Mouse (Mus musculus) forebrain, postnatal 0 days (tissue): ENCODE data around the gene Pigt. TPM values are rescaled to one million over a fixed set of nuclear protein-coding genes. Genes with fewer than 3 reads are reported as not detected.

ENCODE experiments used
- ATAC-seq: fragments of 200-750 bp; cut with Nextera tagmentation; 2 replicates; pipeline ENCODE4 v1.8.0; 2017; ENCODE audit warnings: mild to moderate bottlenecking, moderate library complexity
- DNase-seq: peaks from one replicate; pipeline ENCODE4 v3.0.0-alpha.2; 2015
- H3K27ac ChIP-seq: fragments of 300-500 bp; sonication (generic); 2 replicates; pipeline ENCODE4 v1.5.1; 2014; ENCODE audit warnings: low read depth, mild to moderate bottlenecking, antibody characterized with exemption, low read length, moderate library complexity, mixed read lengths
- H3K27me3 ChIP-seq: fragments of 300-500 bp; sonication (generic); 2 replicates; pipeline ENCODE4 v1.6.1; 2014; ENCODE audit warnings: mild to moderate bottlenecking, low read length, mixed read lengths; ENCODE audit not compliant: insufficient read depth
- H3K36me3 ChIP-seq: fragments of 300-500 bp; sonication (generic); 2 replicates; pipeline ENCODE4 v1.6.1; 2014; ENCODE audit warnings: mild to moderate bottlenecking, moderate library complexity; ENCODE audit not compliant: insufficient read depth
- H3K4me1 ChIP-seq: fragments of 300-500 bp; sonication (generic); 2 replicates; pipeline ENCODE4 v1.6.1; 2014; ENCODE audit warnings: antibody characterized with exemption; ENCODE audit not compliant: insufficient read depth
- H3K4me2 ChIP-seq: fragments of 300-500 bp; sonication (generic); 2 replicates; pipeline ENCODE4 v1.6.1; 2014; ENCODE audit warnings: low read depth, mild to moderate bottlenecking, moderate library complexity
- H3K4me3 ChIP-seq: fragments of 300-500 bp; sonication (generic); 2 replicates; pipeline ENCODE4 v1.5.1; 2014; ENCODE audit warnings: low read depth, low read length, mixed read lengths
- H3K9ac ChIP-seq: fragments of 300-500 bp; sonication (generic); 2 replicates; pipeline ENCODE4 v1.6.1; 2014; ENCODE audit warnings: mild to moderate bottlenecking
- H3K9me3 ChIP-seq: fragments of 300-500 bp; sonication (generic); 2 replicates; pipeline ENCODE4 v1.6.1; 2016; ENCODE audit warnings: low read length
- CTCF ChIP-seq: sonication (generic); IDR thresholded peaks from 2 replicates; pipeline ENCODE4 v1.5.1; 2016; ENCODE audit warnings: antibody characterized with exemption, control low read depth, low read depth
- WGBS: fragments of 180-500 bp; shearing (Covaris S2); extraction: QIAGEN DNeasy Blood & Tissue Kit; methylation state at CpG from one replicate; pipeline ENCODE4 v1.1.7; 2014; 5-methylcytosine and 5-hydroxymethylcytosine counted together
- polyA plus RNA-seq: library from polyadenylated mRNA; unstranded; fragments of >200 nt; fragmentation: Nextera tagmentation; extraction: Ambion mirVana; gene quantifications from 2 replicates; pipeline ENCODE4 v1.2.1, GENCODE M21; 2015
- total RNA-seq: library from RNA; depleted of rRNA; stranded (reverse); fragments of >200 nt; gene quantifications from 2 replicates; pipeline ENCODE4 v1.2.3, GENCODE M21; 2014

Gene Pigt
- total and polyA plus RNA-seq, 2 experiments from 2014 or later, result 77.6 to 93.8 TPM

DNA sequence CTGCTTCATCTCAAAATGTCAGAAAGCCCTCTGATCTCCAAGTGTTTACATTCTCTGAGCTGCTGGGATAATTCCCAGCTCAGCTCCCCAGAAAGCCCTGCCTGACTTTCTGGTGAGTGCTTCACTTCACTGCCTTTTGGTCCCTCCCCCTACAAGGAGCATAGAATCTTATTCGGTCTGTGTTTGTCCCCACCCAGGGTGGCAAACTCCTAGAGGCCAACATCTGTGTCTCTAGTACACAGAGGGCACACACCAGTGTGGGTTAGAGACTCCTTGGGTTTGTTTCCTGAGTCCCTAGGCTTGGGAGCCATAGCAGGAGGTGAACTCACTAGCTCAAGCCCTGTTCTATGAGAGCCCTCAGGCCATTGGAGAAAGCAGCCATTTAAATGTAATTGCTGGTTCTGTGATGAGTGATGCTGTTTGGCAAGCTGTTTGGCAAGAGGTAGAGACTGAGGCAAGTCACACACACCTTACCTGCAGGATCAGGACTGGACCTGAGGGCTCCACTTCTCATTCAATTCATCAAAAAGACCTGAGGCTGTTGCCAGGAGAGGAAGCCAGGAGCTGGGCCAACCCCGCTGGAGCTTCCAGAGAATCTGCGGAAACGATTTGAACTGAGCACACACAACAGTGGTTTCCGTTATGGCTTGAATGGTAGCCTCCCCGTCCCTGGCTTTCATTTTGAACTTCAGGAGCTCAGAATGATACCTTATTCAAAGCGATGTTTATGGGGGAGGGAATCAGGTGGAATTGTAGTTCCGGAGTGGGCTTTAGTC is 43.5 kb downstream of the Pigt start:
- Histone ChIP-seq H3K4me2 (no peak overlapping the region), H3K27ac (no peak overlapping the region), H3K9me3 (no peaks in the 10 kb centered on the region), H3K4me3 (no peak overlapping the region), H3K27me3 (no peaks in the 10 kb centered on the region), H3K4me1 (no peaks in the 10 kb centered on the region), H3K9ac (no peak overlapping the region), H3K36me3 (no peaks in the 10 kb centered on the region)
- DNase-seq (no peak), ATAC-seq (no peak)
- 36% methylated on average over 8 of the region's 8 CpGs for WGBS
- TF ChIP-seq CTCF, result no peak

DNA sequence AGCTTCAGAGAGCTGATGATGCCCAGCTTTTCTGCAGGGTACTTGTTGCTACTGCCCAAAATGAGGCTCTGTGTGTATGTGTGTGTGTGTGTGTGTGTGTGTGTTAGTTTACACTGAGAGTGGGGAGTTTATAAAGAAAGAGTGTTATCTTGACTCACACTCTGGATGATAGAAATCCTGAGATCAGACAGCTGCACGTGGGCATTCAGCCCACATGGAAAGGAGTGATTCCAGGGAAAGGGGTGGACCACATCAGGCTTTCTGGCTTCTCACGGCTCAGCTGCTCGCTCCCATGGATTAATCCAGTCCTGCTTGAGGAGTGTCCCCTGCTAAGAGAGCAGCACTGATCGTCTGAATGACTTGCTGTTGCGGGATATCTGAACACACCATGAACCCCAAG is 44.8 kb downstream of the Pigt start:
- ATAC-seq, result no peak
- Histone ChIP-seq H3K9me3 (no peaks in the 10 kb centered on the region), H3K4me2 (no peak overlapping the region), H3K36me3 (no peaks in the 10 kb centered on the region), H3K27me3 (no peaks in the 10 kb centered on the region), H3K4me1 (no peaks in the 10 kb centered on the region), H3K27ac (no peak overlapping the region), H3K9ac (no peak overlapping the region), H3K4me3 (no peak overlapping the region)
- no peak for TF ChIP-seq CTCF
- 71% methylated on average over 5 of the region's 5 CpGs for WGBS
- no peak for DNase-seq

DNA sequence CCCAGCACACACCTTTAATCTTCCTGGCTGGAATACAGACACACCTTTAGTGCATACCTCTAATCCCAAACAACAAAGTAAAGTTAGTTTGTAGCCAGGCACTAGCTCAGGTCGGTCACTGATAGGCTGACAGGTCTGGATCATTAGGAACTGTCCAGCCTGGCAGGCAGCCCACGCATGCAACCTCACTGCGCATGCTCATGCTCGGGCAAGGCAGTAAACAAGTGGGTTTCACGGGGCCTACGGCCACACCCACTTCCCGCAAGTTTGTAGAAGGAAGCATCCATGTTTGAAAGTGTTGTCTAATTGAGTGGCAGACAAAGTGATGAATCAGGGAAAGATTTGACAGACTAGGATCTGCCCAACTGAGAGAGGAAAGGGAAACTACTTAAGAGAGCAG is 45.3 kb downstream of the Pigt start:
- no peak for DNase-seq
- Histone ChIP-seq H3K4me3 (no peak overlapping the region), H3K36me3 (no peaks in the 10 kb centered on the region), H3K27ac (no peak overlapping the region), H3K27me3 (no peaks in the 10 kb centered on the region), H3K4me2 (no peak overlapping the region), H3K9ac (no peak overlapping the region), H3K4me1 (no peaks in the 10 kb centered on the region), H3K9me3 (no peaks in the 10 kb centered on the region)
- no peak for TF ChIP-seq CTCF
- WGBS, result 86% methylated on average over 7 of the region's 7 CpGs
- no peak for ATAC-seq

DNA sequence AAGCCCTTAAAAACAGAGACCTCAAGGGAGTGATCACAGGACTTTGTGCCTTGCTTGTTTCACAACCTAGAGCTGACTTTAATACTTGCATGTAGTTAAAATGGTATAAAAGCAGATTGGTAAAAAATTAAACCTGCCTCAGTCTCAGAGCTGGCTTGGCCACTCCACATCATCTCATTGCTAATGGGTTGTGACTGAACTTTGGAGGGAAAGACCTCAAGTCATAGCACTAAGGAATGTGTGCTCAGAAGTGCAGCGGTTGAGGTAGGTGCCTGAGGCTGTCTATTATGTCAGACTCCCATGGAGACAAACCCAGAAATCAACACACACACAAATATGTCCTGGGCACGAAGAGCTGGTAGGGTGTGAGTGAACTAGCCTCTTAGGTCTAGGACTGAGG is 46.4 kb downstream of the Pigt start:
- H3K4me3 ChIP-seq, result no peak overlapping the region
- no peak for TF ChIP-seq CTCF
- WGBS, result 70% methylated on average over 2 of the region's 2 CpGs
- H3K9me3 ChIP-seq, result no peaks in the 10 kb centered on the region
- ATAC-seq (no peak), DNase-seq (no peak)
- H3K36me3 ChIP-seq, result no peaks in the 10 kb centered on the region
- H3K27ac ChIP-seq, result no peak overlapping the region
- H3K4me2 ChIP-seq, result no peak overlapping the region
- no peak overlapping the region for H3K9ac ChIP-seq
- no peaks in the 10 kb centered on the region for H3K27me3 ChIP-seq
- H3K4me1 ChIP-seq, result no peaks in the 10 kb centered on the region

DNA sequence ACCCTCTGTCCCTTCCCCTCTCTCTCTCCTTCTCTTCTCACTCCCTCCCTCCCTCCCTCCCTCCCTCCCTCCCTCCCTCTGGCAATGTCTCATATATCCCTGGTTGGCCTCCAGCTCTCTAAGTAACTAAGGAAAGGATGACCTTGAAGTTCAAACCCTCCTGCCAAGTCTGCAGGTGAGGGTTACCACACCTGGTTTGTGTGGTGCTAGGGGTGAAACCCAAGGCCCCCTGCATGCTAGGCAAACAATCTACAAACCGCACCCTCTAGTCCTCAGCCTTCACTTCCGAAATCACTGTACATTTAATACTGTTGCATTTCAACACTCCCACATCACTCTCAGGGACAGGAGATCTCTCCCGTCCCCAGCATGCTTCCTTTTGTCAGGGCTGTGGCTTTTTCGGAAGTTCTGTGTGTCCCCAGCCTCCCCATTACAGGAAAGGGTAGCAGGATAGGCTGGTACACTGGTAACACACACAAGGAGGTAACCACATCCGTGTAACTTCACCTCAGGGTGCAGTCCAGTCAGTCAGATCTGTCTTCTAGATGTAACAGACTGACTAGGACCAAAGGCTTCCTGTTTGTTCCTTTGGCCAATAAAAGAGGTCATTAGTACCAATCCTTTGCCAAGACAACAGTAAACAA is 47.3 kb downstream of the Pigt start:
- Histone ChIP-seq H3K36me3 (no peaks in the 10 kb centered on the region), H3K27me3 (no peaks in the 10 kb centered on the region), H3K4me3 (no peak overlapping the region), H3K9me3 (no peaks in the 10 kb centered on the region), H3K27ac (no peak overlapping the region), H3K9ac (no peak overlapping the region), H3K4me2 (no peak overlapping the region), H3K4me1 (no peaks in the 10 kb centered on the region)
- ATAC-seq, result no peak
- WGBS, result 60% methylated on average over 5 of the region's 5 CpGs
- no peak for TF ChIP-seq CTCF
- no peak for DNase-seq

DNA sequence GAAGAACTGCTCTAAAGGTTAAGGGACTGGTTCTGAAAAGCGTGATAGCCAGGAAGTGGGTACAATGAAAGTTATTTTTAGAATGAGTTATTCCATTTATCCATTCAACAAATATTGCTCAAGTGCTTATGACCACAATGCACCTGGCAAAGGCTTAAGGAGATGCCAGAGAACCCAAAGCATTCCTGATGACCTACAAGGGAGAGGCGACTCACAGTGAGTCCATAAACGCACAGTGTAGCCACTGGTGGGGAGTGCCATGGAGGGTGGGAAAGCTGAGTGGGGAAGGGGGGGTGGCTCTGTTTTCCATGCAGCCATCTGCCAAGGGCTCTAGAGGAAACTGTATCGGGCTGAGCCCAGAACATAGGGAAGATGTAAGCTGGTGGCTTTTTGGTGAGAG is 52.0 kb downstream of the Pigt start:
- no peak overlapping the region for H3K4me3 ChIP-seq
- ATAC-seq (no peak), DNase-seq (no peak)
- H3K27me3 ChIP-seq, result no peaks in the 10 kb centered on the region
- no peaks in the 10 kb centered on the region for H3K9me3 ChIP-seq
- WGBS, result 43% methylated on average over 4 of the region's 4 CpGs
- no peak overlapping the region for H3K4me2 ChIP-seq
- no peaks in the 10 kb centered on the region for H3K4me1 ChIP-seq
- TF ChIP-seq CTCF, result no peak
- H3K27ac ChIP-seq, result no peak overlapping the region
- H3K9ac ChIP-seq, result no peak overlapping the region
- H3K36me3 ChIP-seq, result no peaks in the 10 kb centered on the region
